Mouse (Mus musculus): ENCODE data around the gene Gm20547. TPM values are rescaled to one million over a fixed set of nuclear protein-coding genes. Genes with fewer than 3 reads are reported as not detected.
A peak's percentile ranks its signal among the peaks of the same experiment; 100 is the strongest.

The Gm20547 gene
- polyA plus RNA-seq, 1 experiment from 2014 or later = not detected

DNA sequence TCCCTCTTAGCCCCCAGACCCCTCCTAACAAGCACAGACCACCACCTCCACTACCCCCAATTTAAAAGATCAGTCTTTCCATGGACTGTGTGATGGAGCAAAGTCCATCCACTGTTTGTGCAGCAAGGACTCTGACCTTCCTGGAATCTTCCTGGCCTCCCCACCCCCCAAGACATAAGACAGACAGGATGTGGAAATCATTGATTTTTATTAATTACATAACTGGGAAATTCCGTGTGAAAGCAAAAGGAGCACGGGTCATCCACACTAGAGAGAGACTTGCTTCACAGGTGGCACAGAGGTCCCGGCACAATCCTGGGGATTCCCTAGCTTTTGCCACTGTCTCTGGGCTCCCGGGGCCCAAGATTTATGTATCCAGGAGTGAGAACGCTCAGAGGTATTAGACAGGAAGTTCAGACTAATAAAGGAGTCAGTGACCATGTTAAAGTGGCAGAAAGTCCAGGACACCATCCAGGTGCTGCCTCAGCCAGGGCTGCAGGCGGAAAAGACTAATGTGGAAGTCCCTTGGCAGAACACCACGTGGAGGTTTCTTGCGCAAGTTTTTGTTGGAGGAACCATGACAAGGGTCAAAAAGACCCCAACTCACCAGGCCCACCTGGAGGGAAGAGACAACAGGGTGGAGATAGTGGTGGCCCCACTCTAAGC lies 19.3 kb downstream of the Gm20547 start, which contains the start of gene Cfb:
Cfb (minus strand) TSS at position 103 of the 666 bp plus-strand sequence.
- Histone ChIP-seq H3K27ac (replicated peaks) (no peak within 1 kb of the TSS), H3K36me3 (no peaks in the 10 kb centered on the region), H3K4me3 (no peak within 1 kb of the TSS), H3K27me3 (no peaks in the 10 kb centered on the region), H3K9me3 (no peaks in the 10 kb centered on the region), H3K4me2 (replicated peaks) (no peak within 1 kb of the TSS), H3K4me1 (no peaks in the 10 kb centered on the region), H3K9ac (replicated peaks) (no peak within 1 kb of the TSS)
- 75% methylated on average over 8 of the region's 8 CpGs for WGBS
- ATAC-seq (replicated peaks) = no peak

DNA sequence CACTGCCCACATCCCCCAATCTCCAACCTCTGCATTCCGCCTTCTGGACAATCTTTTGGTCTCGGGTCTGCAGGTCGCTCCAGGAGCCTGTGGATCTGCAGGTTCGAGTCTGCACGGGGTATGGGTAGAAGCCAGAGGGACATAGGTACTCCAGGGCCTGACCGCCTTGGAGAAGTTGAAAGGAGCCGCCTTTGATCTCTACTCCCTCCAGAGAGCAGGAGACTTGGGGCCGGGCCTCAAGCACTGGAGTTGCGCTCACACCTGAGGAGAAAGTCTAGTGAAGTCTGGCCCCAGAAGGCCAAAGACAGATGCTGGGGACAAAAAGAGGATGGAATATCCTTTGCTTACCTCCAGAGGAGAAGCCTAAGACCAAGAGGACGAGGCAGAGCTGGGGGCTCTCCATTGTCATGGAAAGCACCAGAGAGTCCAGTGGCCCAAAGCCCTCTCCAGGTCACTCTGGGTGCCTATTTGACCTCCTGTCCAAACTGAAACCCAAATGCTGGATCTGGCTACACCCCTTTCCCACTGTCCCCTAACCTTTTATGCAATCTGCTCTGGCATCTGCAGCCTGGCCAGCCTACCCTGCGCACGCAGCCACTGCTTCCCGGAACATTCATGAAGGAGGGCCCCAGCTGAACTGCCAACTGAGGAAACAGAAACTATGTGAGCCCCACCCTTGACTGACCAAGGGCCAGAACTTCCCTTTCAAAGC lies 20.0 kb downstream of the Gm20547 start:
- no peaks in the 10 kb centered on the region for H3K27me3 ChIP-seq
- no peak overlapping the region for H3K4me3 ChIP-seq
- H3K4me2 ChIP-seq (replicated peaks) = no peak overlapping the region
- H3K36me3 ChIP-seq = peaks cover 7% of the 10 kb centered on the region; the same call in 1 of the 2 replicates
- WGBS = 72% methylated on average over 13 of the region's 13 CpGs
- H3K9me3 ChIP-seq = no peaks in the 10 kb centered on the region
- ATAC-seq (replicated peaks) = no peak
- no peak overlapping the region for H3K9ac ChIP-seq (replicated peaks)
- H3K27ac ChIP-seq (replicated peaks) = no peak overlapping the region
- H3K4me1 ChIP-seq = no peaks in the 10 kb centered on the region

DNA sequence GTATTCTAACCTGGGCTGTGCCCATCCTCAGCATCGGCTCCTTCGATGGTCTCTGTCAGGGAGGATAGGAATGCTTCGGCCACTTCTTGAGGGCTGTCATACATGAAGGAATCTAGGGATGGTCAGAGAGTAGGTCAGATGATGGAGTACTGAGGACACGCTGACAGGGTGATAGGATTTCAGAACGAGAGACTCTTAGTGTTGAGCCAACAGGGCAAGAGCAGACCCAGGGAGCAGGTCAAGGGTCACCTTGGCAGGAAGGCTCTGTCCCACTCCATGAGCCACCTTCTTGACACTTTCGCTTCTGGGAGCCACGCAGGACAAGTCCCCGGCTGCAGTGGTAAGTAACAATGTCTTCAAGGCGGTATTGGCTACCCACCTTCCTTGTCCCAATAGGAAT lies 21.3 kb downstream of the Gm20547 start:
- no peak for ATAC-seq (replicated peaks)
- no peak overlapping the region for H3K4me2 ChIP-seq (replicated peaks)
- H3K9me3 ChIP-seq = no peaks in the 10 kb centered on the region
- H3K4me3 ChIP-seq = no peak overlapping the region
- H3K36me3 ChIP-seq = peaks cover 13% of the 10 kb centered on the region; the same call in 1 of the 2 replicates
- H3K9ac ChIP-seq (replicated peaks) = no peak overlapping the region
- WGBS = 88% methylated on average over 9 of the region's 9 CpGs
- H3K27me3 ChIP-seq = no peaks in the 10 kb centered on the region
- no peak overlapping the region for H3K27ac ChIP-seq (replicated peaks)
- H3K4me1 ChIP-seq = no peaks in the 10 kb centered on the region

DNA sequence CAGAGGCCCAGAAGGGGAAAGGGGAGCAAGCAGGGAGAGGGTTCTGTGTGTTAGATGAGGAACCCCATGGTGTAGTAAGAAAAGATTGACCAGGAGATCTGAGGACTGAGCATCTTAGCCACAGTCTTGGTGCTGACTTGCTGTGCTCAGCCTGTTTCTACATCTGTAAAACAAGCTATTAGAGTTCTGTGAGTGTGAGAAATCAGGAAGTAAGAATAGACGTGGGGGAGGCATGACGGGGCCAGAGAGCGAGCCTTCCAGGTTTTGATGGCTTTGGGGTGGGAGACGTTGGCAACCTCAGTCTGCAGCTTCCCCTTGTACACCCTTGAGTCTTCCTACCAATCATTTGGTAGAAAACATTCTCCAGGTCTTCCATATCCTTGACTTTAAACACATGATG lies 23.2 kb downstream of the Gm20547 start:
- 78% methylated on average over 4 of the region's 4 CpGs for whole genome bisulfite sequencing
- Histone ChIP-seq H3K9me3 (no peaks in the 10 kb centered on the region), H3K4me2 (replicated peaks) (no peak overlapping the region)

DNA sequence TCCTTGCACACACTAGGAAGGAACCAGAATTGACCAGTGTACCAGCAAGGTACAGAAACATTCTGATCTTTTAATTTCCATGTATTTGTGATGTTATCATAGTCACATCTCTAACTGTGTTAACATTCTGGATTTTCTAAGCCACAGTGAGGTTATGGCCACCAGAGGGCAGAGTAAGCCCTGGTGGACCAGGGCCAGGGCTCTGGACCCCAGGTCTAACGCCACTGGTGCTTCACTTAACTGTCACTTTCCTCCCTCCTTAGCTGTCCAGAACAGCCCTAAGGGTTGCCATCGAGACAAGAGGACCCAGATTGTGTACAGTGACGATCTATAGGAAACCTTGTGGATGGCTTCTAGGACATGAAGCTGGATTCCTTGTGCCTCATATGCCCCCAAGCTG lies 26.0 kb downstream of the Gm20547 start:
- H3K4me2 ChIP-seq (replicated peaks) = no peak overlapping the region
- WGBS = 48% methylated on average over 3 of the region's 3 CpGs
- no peaks in the 10 kb centered on the region for H3K27me3 ChIP-seq
- no peak overlapping the region for H3K4me3 ChIP-seq
- peaks cover 40% of the 10 kb centered on the region for H3K36me3 ChIP-seq
- no peak for ATAC-seq (replicated peaks)
- H3K9me3 ChIP-seq = no peaks in the 10 kb centered on the region
- peaks cover 14% of the 10 kb centered on the region for H3K4me1 ChIP-seq
- no peak overlapping the region for H3K27ac ChIP-seq (replicated peaks)
- no peak overlapping the region for H3K9ac ChIP-seq (replicated peaks)

More for the DNA sequence above, 23.2 kb downstream of the Gm20547 start:
- ATAC-seq (replicated peaks) = no peak
- Histone ChIP-seq H3K36me3 (peaks cover 26% of the 10 kb centered on the region), H3K27ac (replicated peaks) (no peak overlapping the region), H3K4me3 (no peak overlapping the region), H3K4me1 (no peaks in the 10 kb centered on the region), H3K27me3 (no peaks in the 10 kb centered on the region), H3K9ac (replicated peaks) (no peak overlapping the region)

DNA sequence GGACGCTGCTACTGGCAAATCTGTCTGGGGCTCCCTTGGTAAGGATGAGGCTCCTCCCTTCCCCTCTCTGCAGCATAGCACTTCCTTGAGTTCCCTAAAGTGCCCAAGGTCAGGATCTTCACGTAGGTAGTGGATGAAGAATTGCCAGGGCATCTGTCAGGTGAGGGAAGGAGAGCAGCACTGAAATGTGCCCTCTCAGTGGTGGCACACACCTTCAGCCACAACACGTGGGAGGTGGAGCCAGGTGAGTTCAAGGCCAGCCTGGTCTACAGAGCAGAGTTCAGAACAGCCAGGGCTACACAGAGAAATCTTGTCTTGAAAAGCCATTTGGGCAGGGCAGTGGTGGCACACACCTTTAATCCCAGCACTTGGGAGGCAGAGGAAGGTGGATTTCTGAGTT lies 27.1 kb downstream of the Gm20547 start:
- H3K9ac ChIP-seq (replicated peaks) = no peak overlapping the region
- peaks cover 40% of the 10 kb centered on the region for H3K36me3 ChIP-seq
- H3K27ac ChIP-seq (replicated peaks) = no peak overlapping the region
- peaks cover 18% of the 10 kb centered on the region for H3K4me1 ChIP-seq
- ATAC-seq (replicated peaks) = no peak
- WGBS = 74% methylated on average over 3 of the region's 3 CpGs
- H3K4me2 ChIP-seq (replicated peaks) = no peak overlapping the region
- no peak overlapping the region for H3K4me3 ChIP-seq
- H3K27me3 ChIP-seq = no peaks in the 10 kb centered on the region
- no peaks in the 10 kb centered on the region for H3K9me3 ChIP-seq

DNA sequence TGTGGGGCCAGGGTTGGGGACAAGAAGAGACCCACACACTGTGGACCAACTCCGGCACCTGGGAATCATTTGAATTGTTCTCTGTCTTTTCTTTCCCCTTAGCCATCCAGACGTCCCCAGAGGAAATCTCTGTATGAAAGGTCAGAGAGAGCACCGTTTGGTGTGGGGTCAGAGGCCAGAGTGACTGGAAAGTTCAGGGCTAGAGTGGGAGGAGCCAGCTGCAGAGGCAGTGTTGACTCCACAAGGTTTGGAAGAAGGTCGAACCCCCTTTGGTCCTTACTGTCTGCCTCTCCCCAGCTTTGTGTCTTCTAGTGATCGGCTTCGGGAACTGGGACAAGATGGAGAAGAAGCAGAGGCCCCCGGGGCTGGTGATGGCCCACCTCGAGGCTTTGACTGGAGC lies 28.3 kb downstream of the Gm20547 start:
- H3K36me3 ChIP-seq = peaks cover 40% of the 10 kb centered on the region
- H3K9me3 ChIP-seq = no peaks in the 10 kb centered on the region
- H3K9ac ChIP-seq (replicated peaks) = no peak overlapping the region
- 81% methylated on average over 8 of the region's 8 CpGs for WGBS
- no peak overlapping the region for H3K4me2 ChIP-seq (replicated peaks)
- no peak for ATAC-seq (replicated peaks)
- no peak overlapping the region for H3K4me3 ChIP-seq
- H3K4me1 ChIP-seq = peaks cover 29% of the 10 kb centered on the region
- H3K27me3 ChIP-seq = no peaks in the 10 kb centered on the region
- H3K27ac ChIP-seq (replicated peaks) = no peak overlapping the region

DNA sequence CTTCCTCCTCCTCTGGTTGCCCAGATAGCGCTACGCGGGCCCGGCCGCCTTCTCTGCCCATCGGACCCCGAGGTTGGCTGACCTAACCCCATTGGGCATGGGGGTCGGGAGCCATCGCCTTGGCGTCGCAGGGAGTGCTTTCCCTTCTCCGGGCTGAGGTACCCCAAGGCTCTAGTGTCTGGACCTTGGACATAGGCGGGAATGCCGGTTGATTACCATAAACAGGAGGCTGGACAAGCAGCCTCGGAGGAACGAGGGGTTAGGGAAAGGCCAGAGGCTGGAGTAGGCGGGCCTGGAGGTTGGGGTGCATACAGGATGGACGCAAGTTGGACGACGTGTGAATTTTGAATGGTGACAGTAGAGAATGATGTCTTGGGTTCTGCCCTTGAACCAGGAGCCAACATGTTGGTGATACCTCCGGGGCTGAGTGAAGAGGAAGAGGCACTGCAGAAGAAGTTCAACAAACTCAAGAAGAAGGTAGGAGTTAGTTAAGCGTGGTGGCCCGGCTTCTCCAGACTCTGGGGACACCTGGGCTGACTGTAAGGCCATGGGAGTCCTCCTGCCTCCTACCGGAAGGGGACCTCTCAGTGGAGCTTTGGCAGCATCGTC lies 31.2 kb downstream of the Gm20547 start:
- peak overlapping the region; percentile 97 for H3K4me2 ChIP-seq (replicated peaks)
- no peaks in the 10 kb centered on the region for H3K27me3 ChIP-seq
- H3K9me3 ChIP-seq = no peaks in the 10 kb centered on the region
- H3K4me3 ChIP-seq = peak overlapping the region; percentile 88
- H3K9ac ChIP-seq (replicated peaks) = peak overlapping the region; percentile 87
- peaks cover 53% of the 10 kb centered on the region for H3K36me3 ChIP-seq
- peaks cover 29% of the 10 kb centered on the region for H3K4me1 ChIP-seq
- ATAC-seq (replicated peaks) = peak; percentile 51; the same call in 1 of the 2 replicates
- WGBS = 1% methylated on average over 25 of the region's 25 CpGs
- H3K27ac ChIP-seq (replicated peaks) = peak overlapping the region; percentile 55; the same call in 1 of the 2 replicates

DNA sequence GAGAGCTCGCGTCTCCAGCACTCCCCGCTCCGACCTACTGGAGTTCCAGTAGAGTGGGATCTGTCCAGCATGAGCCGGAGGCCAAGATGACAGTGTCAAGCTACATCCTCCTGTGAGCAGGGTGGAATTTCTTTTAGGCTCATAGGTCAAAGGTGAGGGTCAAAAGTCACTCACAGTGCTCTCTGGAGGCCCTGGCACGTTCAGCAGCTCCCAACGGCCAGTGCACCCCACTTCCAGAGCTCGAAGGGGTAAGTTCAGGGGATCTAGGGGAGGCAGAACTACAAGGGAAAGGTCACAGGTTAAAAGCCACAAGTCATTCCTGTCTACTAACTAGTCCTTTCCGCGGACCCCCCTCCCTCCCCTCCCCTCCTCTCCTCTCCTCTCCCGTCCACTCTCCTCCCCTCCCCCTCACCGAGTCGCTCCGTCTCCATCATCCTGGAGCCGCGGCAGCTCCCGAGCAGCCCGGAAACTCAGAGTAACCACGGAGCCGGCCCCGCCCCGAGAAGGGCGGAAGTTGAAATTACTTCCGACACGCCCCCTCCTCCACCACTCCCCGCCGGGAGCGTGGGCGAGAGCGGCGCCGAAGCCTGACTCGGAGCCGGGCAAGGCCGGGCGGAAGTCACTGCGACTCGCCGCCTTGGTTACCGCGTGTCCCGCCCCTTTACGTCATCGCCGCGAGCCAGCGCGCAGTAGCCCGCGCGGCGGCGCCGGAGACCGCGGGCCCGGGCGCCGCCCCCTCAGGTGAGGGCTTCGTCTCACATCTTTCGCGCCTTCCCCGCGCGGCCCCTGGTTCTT lies 31.9 kb downstream of the Gm20547 start, which contains the start of the genes Skiv2l and Nelfe:
Skiv2l (minus strand) TSS at position 489 of the 795 bp plus-strand sequence.
Nelfe (plus strand) TSS at position 670 of the 795 bp plus-strand sequence.
- Histone ChIP-seq H3K9ac (replicated peaks) (peak within 1 kb of the TSS; percentile 87), H3K27me3 (no peaks in the 10 kb centered on the region), H3K27ac (replicated peaks) (peak within 1 kb of the TSS; percentile 55; the same call in 1 of the 2 replicates), H3K4me2 (replicated peaks) (peak within 1 kb of the TSS; percentile 97), H3K4me1 (peaks cover 29% of the 10 kb centered on the region), H3K36me3 (peaks cover 55% of the 10 kb centered on the region), H3K4me3 (peak within 1 kb of the TSS; percentile 88), H3K9me3 (no peaks in the 10 kb centered on the region)
- under 1% methylated on average over 61 of the region's 65 CpGs for WGBS
- peak; percentile 98 for ATAC-seq (replicated peaks)

DNA sequence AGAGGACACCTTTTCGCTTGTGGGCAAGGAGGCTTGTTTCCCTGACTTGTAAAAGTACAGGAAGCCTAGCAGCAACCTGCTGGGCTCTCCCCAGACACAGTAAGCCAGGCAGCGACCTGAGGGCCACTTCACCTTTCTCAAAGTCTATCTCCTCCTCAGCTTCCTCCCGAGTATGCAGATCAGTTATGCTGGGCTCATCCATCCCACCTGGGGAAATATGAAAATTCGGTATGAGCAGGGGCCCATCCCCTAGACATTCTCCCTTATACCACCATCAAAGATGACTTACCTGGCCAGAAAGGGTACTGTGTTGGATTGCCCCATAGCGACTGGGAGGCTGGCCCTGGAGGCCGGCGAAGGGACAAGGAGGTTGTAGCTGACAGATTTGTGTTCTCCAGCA lies 34.2 kb downstream of the Gm20547 start:
- H3K4me3 ChIP-seq = no peak overlapping the region
- 89% methylated on average over 7 of the region's 7 CpGs for WGBS
- H3K36me3 ChIP-seq = peaks cover 55% of the 10 kb centered on the region

DNA sequence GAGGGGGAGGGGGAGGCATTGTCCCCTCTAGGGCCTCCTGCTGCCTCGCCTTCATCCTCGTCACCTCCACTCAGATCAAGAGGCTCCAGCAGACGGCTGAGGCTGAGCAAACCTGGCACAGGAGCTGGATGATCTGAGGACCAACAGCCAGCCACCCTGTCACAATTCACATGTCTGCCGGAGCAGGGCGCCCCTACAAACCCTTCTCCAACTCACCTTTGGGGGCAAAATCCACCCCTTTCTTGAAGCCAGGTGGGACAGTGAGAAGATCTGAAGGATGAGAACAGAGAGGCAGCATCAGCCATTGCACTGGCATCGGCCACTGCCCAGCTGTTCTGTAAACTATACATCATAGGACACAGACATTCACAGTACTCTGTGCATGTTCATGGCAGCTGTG lies 34.6 kb downstream of the Gm20547 start:
- Histone ChIP-seq H3K9ac (replicated peaks) (no peak overlapping the region), H3K36me3 (peaks cover 54% of the 10 kb centered on the region), H3K27me3 (no peaks in the 10 kb centered on the region), H3K4me2 (replicated peaks) (no peak overlapping the region), H3K4me3 (no peak overlapping the region), H3K9me3 (no peaks in the 10 kb centered on the region), H3K27ac (replicated peaks) (no peak overlapping the region), H3K4me1 (peaks cover 29% of the 10 kb centered on the region)
- WGBS = 89% methylated on average over 6 of the region's 6 CpGs
- no peak for ATAC-seq (replicated peaks)

More for the DNA sequence above, 34.2 kb downstream of the Gm20547 start:
- Histone ChIP-seq H3K4me2 (replicated peaks) (no peak overlapping the region), H3K27ac (replicated peaks) (no peak overlapping the region), H3K4me1 (peaks cover 29% of the 10 kb centered on the region), H3K27me3 (no peaks in the 10 kb centered on the region), H3K9ac (replicated peaks) (no peak overlapping the region), H3K9me3 (no peaks in the 10 kb centered on the region)
- no peak for ATAC-seq (replicated peaks)

All from forebrain, embryonic 15.5 days (tissue).